Mouse (Mus musculus) lung, postnatal 4 days (tissue): ENCODE data around the gene Pank4.

ENCODE experiments used
- DNase-seq, 2 experiments: peaks; one replicate each; pipeline ENCODE4 v3.0.0; 2021

Pank4 gene

GRCm38 (mm10) chr4:155015550-155015949, 51.6 kb downstream of the Pank4 start:
- DNase-seq: no peak

GRCm38 (mm10) chr4:155016807-155017206, 52.9 kb downstream of the Pank4 start:
- no peak for DNase-seq

GRCm38 (mm10) chr4:155017253-155017878, 53.4 kb downstream of the Pank4 start:
- DNase-seq: no peak

- DNase-seq: no peak
Measured at GRCm38 (mm10) chr4:155018066-155018465, 54.1 kb downstream of the Pank4 start.

GRCm38 (mm10) chr4:155018601-155019335, 54.8 kb downstream of the Pank4 start:
- peak; percentile 36 to 54 for DNase-seq

GRCm38 (mm10) chr4:155019336-155019847, 55.5 kb downstream of the Pank4 start:
- peak; percentile 75 to 87 for DNase-seq

GRCm38 (mm10) chr4:155020141-155020540, 56.2 kb downstream of the Pank4 start:
- DNase-seq: no peak

- DNase-seq: no peak
Measured at GRCm38 (mm10) chr4:155020813-155021212, 56.9 kb downstream of the Pank4 start.

- no peak for DNase-seq
Measured at GRCm38 (mm10) chr4:155022228-155022855, 58.4 kb downstream of the Pank4 start.

GRCm38 (mm10) chr4:155024170-155025010, 60.5 kb downstream of the Pank4 start:
- no peak for DNase-seq
